Mouse (Mus musculus) telencephalon, adult 2 months (tissue): ENCODE measurements around the gene Gm4491.
"Not testable (repeated sequence)": the region's sequence is repeated elsewhere in the genome, so short reads cannot be mapped to it uniquely, and the experiment has no call there.

Experiments
- DNase-seq: peaks from one replicate; pipeline ENCODE4 v3.0.0-alpha.2; 2011; ENCODE audit warnings: low read depth, low spot score

The Gm4491 gene

GRCm38 (mm10) chr14:57084180-57084668 lies 31.5 kb downstream of the Gm4491 start:
- no peak for DNase-seq

DNA sequence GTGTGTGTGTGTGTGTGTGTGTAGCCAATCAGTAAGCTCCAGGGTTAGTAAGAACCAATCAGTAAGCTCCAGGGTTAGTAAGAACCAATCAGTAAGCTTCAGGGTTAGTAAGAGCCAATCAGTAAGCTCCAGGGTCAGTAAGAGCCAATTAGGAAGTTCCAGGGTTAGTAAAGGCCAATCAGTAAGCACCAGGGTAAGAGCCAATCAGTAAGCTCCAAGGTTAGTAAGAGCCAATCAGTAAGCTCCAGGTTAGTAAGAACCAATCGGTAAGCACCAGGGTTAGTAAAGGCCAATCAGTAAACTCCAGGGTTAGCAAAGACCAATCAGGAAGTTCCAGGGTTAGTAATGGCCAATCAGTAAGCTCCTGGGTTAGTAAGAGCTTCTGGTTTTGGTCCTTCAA lies 32.8 kb downstream of the Gm4491 start:
- no peak for DNase-seq

DNA sequence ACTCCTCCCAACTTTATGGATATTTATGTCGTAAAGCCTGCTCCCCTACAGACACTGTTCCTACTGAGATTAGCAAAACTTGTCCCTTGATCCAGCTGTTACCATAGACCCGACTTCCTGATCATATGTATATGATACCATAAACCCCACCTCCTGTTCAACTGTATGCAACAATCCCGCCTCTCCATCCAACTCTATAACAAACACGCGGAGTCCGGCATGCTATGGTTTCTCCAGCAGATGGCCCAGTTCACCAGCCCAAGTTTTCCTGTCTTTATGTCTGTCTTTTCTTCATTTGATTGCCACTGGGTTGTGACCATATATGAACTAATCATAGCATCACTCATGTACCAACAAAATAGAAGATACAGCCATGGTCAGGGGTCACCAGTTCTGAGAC lies 40.1 kb downstream of the Gm4491 start:
- no peak for DNase-seq

DNA sequence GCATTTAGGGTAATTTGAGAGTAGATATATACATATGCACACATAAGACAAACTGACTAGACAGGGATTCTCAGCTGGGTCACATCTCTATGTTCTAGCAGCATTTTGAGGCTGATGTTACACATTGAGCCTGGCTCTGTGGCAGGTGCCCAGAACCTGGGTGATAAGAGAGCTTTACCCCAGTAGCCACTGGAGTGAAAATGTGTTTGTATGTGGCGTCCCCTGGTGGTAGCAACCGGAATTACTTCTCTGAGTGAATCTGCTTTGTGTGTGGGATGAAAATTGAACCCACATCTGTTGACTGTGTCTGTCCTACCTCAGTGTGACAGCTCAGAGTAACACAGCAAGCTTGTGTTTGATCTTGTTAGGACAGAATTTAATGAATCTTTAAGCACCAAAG lies 45.8 kb downstream of the Gm4491 start:
- not testable (repeated sequence) for DNase-seq

- no peak for DNase-seq
These were observed 49.6 kb downstream of the Gm4491 start for GRCm38 (mm10) chr14:57066053-57066452.
